Mouse (Mus musculus): Measurements from ENCODE around the gene Kynu.
A peak's percentile ranks its signal among the peaks of the same experiment; 100 is the strongest.

Gene Kynu

DNA sequence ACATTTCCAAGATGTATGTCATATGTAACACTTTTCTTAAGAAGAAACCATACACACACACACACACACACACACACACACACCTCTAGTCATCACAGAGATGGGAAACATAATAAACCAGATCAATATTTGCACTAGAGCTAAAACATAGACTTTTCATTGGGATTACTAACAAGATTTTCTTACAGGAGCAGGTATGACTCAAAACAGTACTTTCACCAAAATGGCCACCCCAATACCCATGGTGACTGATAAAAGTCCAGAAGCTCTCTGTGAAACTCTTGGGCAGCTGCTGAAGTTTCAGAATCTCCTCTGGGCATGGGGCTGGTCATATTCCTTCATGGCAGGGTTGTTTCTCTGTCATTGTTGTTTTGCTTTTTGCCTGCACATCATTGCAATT lies 114.5 kb downstream of the Kynu start:
- no peak for DNase-seq

DNA sequence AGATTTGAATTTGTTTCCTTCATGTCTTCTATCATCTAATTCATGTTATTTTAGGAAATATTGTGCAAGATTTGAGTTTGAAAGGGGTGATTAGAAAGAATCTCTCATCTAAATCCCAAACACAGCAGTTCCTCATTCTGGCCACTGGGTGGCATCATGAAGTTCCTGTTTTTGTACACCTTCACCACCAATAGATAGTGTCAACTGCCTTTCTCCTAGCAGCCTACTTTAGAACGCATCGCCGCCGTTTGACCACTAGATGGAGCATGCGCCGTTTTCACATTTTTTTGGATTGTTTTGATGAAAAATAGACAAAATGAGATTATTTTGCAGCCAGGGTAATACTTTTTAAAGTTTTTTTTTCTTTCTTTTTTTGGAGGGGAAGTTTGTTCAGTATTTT lies 118.5 kb downstream of the Kynu start:
- DNase-seq = peak; percentile 55 to 64

DNA sequence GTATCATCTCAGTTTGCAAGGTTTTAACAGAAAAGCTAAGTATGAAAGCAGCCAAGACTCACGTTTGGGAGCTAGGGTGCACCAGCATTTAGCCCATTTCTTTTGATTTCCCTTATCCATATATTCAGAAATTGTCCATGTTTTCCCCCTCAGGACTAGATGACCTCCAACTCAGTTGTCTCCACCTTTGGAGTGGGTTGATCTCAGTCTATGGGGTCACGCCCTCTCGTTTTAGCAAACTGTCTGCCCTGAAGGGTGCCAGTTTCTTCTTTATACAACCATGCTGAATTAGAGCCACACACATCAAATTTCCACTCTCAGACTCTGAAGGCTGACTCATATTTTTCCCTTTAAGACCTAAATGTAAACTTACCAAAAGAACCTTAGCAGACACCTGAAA lies 119.0 kb downstream of the Kynu start:
- no peak for DNase-seq

DNA sequence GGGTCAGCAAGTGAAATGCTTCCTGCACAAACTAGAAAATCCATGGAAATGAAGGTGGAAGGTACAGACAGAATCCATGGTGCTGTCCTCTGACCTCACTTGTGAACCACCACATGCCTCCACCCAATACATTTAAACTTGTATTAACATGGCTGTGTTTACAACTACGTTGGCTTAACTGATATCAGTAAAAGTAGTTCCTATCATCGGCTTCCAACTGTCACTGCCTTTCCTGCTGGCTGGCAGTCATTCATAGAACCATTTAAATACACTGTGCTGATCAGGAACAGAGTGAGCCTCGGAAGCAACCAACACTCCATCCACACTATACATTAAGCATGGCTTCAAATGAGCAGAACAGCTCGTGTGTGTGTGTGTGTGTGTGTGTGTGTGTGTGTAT lies 120.1 kb downstream of the Kynu start:
- no peak for DNase-seq

DNA sequence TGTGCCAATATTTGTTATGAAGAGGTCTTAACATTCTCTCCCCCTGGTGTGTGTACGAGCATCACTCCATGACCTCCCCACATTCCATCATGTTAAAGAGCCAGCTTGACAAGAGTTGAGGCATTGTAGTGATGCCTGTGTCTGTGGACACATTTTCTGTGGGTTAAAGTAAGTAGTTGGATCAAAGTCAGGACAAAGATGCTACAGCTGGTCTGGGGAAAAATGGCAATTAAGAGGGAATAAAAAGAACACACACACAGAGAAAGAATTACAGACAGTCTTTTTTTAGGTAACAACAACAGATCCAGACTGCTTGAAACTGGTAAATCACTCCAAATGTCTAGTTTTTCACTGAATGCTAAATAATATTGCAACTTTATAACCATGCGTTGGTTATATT lies 135.3 kb downstream of the Kynu start:
- no peak for DNase-seq

DNA sequence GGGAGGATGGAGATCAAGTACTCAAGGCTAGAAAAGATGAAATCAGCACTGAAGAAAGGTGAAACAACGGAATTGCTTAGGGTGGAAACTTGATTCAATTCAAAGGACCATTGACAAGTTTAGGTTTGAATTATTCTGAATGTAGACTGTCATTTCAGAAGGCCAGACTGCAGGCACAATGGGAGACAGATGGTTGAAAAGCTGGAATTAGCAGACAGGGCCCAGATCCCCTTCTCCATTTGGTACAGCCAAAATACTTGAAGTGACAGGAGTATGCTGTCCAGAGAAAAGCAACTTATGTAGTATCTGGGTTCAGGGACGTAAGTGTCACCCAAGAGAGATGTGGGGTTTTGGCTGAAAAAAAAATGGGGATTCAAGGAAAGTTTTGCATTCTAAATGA lies 136.2 kb downstream of the Kynu start:
- DNase-seq = no peak

DNA sequence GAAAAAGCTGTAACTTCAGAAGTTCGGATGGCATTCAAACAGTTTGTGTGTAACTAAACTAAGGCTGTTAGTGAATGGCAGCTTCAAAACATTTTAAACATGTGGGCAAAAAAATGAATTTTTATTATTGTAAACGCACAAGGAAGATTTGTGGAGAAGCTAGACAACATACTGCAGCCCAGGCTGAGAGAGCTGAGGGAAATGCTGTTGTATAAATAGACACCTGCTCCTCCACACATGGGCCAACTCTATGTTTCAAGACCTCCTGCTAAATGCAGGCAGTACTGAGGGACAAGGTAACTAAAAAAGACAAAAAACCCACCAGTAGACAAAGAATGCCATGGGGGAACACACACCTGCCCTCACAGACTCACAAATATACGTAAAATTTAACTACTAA lies 140.5 kb downstream of the Kynu start:
- no peak for DNase-seq

DNA sequence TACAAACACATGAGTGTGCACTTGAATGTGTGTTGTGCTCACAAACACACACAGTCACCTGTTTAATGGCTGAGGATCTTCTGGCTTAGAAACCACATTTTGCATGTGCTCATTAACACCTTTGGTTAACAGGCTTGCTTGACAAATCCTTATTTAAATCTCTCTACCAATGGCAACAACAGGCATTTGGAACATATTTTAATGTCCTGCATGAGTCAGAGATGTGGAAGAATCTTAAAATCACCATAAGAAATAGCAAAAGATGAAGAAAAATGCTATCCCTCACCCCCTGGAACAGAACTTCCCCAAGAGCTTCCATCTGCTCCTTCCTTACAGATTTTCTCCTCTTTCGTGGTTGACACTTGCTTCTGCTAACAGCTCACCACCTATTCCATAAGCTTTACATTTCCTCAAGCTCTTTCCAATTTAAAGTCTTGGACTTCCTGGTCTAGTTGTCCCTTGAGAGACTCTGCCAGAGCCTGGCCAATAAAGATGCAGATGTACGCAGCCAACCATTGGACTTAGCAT lies 157.5 kb downstream of the Kynu start:
- no peak for DNase-seq

DNA sequence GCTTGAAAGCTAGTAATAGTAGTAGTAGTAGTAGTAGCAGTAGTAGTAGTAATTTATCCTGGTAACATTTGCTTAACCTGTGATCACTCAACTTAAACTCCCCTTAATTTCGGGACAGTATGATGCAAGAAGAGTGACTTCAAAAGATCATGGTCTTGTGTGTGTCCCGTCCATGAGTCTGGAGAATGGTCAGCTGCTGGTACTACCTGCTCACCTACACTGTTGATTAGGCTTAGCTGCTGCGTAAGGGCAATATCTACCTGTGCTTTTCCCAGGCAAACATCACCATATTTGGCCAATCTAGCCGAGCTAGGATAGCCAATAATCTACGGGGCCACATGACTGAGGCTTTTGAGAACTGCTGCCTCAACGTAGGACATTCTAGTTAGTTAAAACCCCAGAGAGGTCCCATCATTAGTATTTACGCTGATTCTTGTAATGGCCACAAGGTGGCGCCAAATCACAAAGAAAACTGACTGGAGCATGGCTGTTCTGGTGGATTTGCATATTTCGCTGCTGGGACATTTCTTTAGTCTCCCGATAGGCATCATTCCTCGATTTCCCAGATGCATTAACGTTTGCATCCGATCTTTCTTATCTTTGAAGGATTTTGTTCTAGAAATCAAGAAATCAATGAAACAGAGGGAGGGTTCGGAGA lies 167.4 kb downstream of the Kynu start:
- peak; percentile 59 to 68 for DNase-seq

DNA sequence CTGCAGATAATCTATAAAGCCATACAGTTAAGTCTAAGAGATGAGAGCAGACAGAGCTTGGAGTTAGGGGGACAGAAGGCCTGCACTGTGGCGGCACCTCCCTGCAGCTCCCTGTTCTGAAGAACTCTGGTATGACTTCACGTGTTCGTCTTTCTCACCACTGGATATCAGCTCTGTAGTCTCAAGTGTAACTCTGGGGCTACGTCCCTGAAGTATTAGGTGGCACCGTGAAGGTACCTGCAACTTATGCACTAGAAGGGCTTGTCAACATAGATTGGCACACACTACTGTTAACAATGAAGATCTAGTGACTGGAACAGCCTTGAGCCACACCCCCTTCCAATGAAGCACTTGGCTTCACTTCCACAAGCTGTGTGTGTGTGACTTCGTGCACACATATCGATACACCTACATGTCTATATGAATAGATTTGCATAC lies 168.0 kb downstream of the Kynu start:
- DNase-seq = no peak

DNA sequence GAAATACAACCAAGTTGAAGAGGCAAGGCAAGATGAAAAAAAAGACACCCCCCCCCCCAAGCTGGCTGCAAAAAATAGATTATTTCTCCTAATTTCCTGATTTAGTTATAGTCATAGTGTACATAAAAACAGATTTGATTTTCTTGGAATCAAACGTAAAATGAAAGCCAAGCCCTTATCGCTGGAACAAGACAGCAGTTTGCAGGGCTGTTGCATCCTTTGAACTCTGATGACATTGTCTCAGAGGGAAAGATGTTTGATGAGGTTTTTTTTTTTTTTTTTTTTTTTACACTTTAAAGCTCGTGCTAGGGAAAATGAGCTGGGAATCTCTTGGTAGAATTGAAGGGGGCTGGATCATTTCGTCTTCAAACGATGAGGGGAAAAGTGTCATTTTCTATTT lies 172.1 kb downstream of the Kynu start:
- DNase-seq = no peak

DNA sequence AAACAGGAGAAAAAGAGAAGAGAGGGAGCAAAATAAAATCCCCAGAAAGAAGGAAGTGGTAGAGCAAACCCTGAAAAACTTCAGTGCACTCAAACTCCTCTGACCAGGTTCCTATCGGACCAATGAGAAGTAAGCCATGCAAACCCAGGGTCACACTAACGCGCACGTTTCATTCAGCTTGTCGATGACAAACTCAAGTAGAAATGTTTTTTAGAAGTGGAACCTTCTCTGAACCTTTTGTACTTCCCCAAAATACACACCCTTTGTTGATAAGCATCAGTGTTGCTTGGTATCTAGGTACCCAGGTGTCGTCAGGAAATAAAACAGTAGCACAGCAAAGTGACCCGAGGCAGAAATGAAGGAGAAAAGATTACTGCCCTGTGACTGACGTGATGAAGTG lies 172.6 kb downstream of the Kynu start:
- DNase-seq = no peak

DNA sequence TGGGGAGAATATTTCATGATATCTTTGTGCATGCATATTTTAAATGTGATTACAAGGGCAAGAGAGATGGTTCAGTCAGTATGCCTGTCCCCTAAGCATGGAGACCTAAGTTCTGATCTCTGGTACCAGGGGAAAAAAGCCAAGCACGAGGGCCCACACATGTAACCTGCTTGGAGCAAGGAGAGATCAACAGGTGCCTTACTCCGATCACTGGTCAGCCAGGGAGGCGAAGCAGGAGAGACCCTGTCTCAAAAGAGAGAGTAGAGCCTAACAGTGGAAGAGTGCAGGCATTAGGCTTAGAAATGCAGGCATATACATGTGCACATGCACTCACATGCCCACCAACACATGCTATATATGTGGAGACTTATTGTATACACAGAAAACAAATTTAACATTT lies 173.7 kb downstream of the Kynu start:
- DNase-seq = no peak
